Mouse (Mus musculus) CH12.LX (cell line): ENCODE results near the gene Banf2. TPM values are rescaled to one million over a fixed set of nuclear protein-coding genes. Genes with fewer than 3 reads are reported as not detected.

Experiments used
- DNase-seq: peaks from one replicate; pipeline ENCODE4 v3.0.0-alpha.2; 2013; ENCODE audit errors: extremely low read depth
- H3K27ac ChIP-seq: 2 replicates; pipeline ENCODE4 v1.5.1; 2012; ENCODE audit warnings: low read depth, mild to moderate bottlenecking, control low read depth, moderate library complexity; ENCODE audit not compliant: insufficient read depth
- H3K27me3 ChIP-seq: replicated peaks from 2 replicates; pipeline ENCODE3; 2012; ENCODE audit warnings: inconsistent platforms
- H3K36me3 ChIP-seq, 2 experiments: replicated peaks in 1 of 2; 2 replicates each; pipeline versions ENCODE3 to v1.6.1; 2012; ENCODE audit warnings: inconsistent platforms in 1 of 2, low read length in 1 of 2, mild to moderate bottlenecking in 1 of 2, mixed read lengths in 1 of 2, moderate library complexity in 1 of 2; ENCODE audit not compliant: control insufficient read depth in 1 of 2, insufficient read depth in 1 of 2
- H3K4me1 ChIP-seq, 2 experiments: 2 replicates each; pipeline ENCODE4 v1.6.1; 2012; ENCODE audit warnings: inconsistent platforms in 1 of 2, moderate library complexity in 1 of 2; ENCODE audit not compliant: insufficient read depth in 2 of 2, control insufficient read depth in 1 of 2
- H3K4me2 ChIP-seq: 2 replicates; pipeline ENCODE4 v1.6.1; 2012; ENCODE audit warnings: low read depth, mild to moderate bottlenecking, control low read depth; ENCODE audit not compliant: poor library complexity, insufficient read depth, severe bottlenecking
- H3K4me3 ChIP-seq, 3 experiments: fragments of 150-350 bp in 1 of 3; sonication (generic) in 1 of 3; replicated peaks in 1 of 3; 2 replicates each; pipeline versions ENCODE3 to v1.5.1; 2011 to 2012; ENCODE audit warnings: low read depth in 2 of 3, low read length in 2 of 3, mild to moderate bottlenecking in 2 of 3, moderate library complexity in 2 of 3, control low read depth in 1 of 3, improper control_type of control experiment in 1 of 3, inconsistent platforms in 1 of 3, mixed read lengths in 1 of 3; ENCODE audit not compliant: poor library complexity in 1 of 3
- H3K79me2 ChIP-seq: replicated peaks from 2 replicates; pipeline ENCODE4 v1.6.1; 2012; ENCODE audit warnings: mild to moderate bottlenecking, moderate library complexity; ENCODE audit not compliant: control insufficient read depth, poor library complexity, insufficient read depth, severe bottlenecking; ENCODE audit errors: extremely low read depth
- H3K9ac ChIP-seq: 2 replicates; pipeline ENCODE4 v1.6.1; 2012; ENCODE audit warnings: low read depth, mild to moderate bottlenecking, control low read depth, moderate library complexity; ENCODE audit not compliant: insufficient read depth
- H3K9me3 ChIP-seq: replicated peaks from 2 replicates; pipeline ENCODE3; 2012; ENCODE audit warnings: low read length, inconsistent platforms, mixed read lengths
- CHD2 ChIP-seq: IDR thresholded peaks from 2 replicates; pipeline ENCODE4 v1.6.1; 2011; ENCODE audit warnings: low read length, improper control_type of control experiment
- CTCF ChIP-seq, 2 experiments: IDR thresholded peaks in 1 of 2; conservative IDR thresholded peaks in 1 of 2; 2 replicates each; pipeline ENCODE4 v1.5.1; 2011 to 2012; ENCODE audit warnings: low read depth in 2 of 2, low read length in 2 of 2, improper control_type of control experiment in 1 of 2, inconsistent platforms in 1 of 2, mild to moderate bottlenecking in 1 of 2, moderate library complexity in 1 of 2
- E2F4 ChIP-seq: IDR thresholded peaks from 2 replicates; pipeline ENCODE4 v1.6.1; 2011; ENCODE audit warnings: low read depth, low read length, improper control_type of control experiment; ENCODE audit not compliant: insufficient replicate concordance
- ELF1 ChIP-seq: IDR thresholded peaks from 2 replicates; pipeline ENCODE4 v1.6.1; 2014; ENCODE audit warnings: low read depth, mild to moderate bottlenecking, inconsistent platforms, low read length, improper control_type of control experiment
- GABPA ChIP-seq: IDR thresholded peaks from 2 replicates; pipeline ENCODE4 v1.6.1; 2012; ENCODE audit warnings: low read depth, low read length, improper control_type of control experiment, inconsistent platforms; ENCODE audit not compliant: insufficient replicate concordance
- IRF4 ChIP-seq: IDR thresholded peaks from 2 replicates; pipeline ENCODE4 v1.6.1; 2014; ENCODE audit warnings: low read depth, mild to moderate bottlenecking, inconsistent platforms, low read length, improper control_type of control experiment
- JUN ChIP-seq: IDR thresholded peaks from 2 replicates; pipeline ENCODE4 v1.6.1; 2011; ENCODE audit warnings: low read depth, mild to moderate bottlenecking, low read length, improper control_type of control experiment, moderate library complexity; ENCODE audit not compliant: insufficient read depth
- KAT2A ChIP-seq: IDR thresholded peaks from 2 replicates; pipeline ENCODE4 v1.6.1; 2012; ENCODE audit warnings: low read length, improper control_type of control experiment, inconsistent platforms; ENCODE audit not compliant: insufficient replicate concordance
- MAFK ChIP-seq: IDR thresholded peaks from 2 replicates; pipeline ENCODE4 v1.6.1; 2011; ENCODE audit warnings: low read length, improper control_type of control experiment; ENCODE audit not compliant: insufficient replicate concordance
- MAZ ChIP-seq: IDR thresholded peaks from 2 replicates; pipeline ENCODE4 v1.6.1; 2012; ENCODE audit warnings: low read depth, mild to moderate bottlenecking, inconsistent platforms, low read length, improper control_type of control experiment, moderate library complexity
- MEF2A ChIP-seq: IDR thresholded peaks from 2 replicates; pipeline ENCODE4 v1.6.1; 2014; ENCODE audit warnings: low read depth, mild to moderate bottlenecking, inconsistent platforms, low read length, improper control_type of control experiment, borderline replicate concordance
- MXI1 ChIP-seq: IDR thresholded peaks from 2 replicates; pipeline ENCODE4 v1.6.1; 2011; ENCODE audit warnings: mild to moderate bottlenecking, low read depth, low read length, improper control_type of control experiment
- PAX5 ChIP-seq: IDR thresholded peaks from 2 replicates; pipeline ENCODE4 v1.6.1; 2012; ENCODE audit warnings: low read length, inconsistent platforms, mixed read lengths
- POLR2A ChIP-seq: IDR thresholded peaks from 2 replicates; pipeline ENCODE4 v1.6.1; 2011; ENCODE audit warnings: low read depth, mild to moderate bottlenecking, improper control_type of control experiment, low read length
- POLR2AphosphoS2 ChIP-seq: IDR thresholded peaks from 2 replicates; pipeline ENCODE4 v1.6.1; 2011; ENCODE audit warnings: low read depth, low read length, improper control_type of control experiment
- RAD21 ChIP-seq: IDR thresholded peaks from 2 replicates; pipeline ENCODE4 v1.6.1; 2011; ENCODE audit warnings: low read depth, mild to moderate bottlenecking, low read length, improper control_type of control experiment, moderate library complexity
- SIN3A ChIP-seq: IDR thresholded peaks from 2 replicates; pipeline ENCODE4 v1.6.1; 2012; ENCODE audit warnings: low read length, improper control_type of control experiment, inconsistent platforms
- TBP ChIP-seq: conservative IDR thresholded peaks from 2 replicates; pipeline ENCODE4 v1.6.1; 2011; ENCODE audit warnings: low read depth, low read length, improper control_type of control experiment
- USF2 ChIP-seq: conservative IDR thresholded peaks from 2 replicates; pipeline ENCODE4 v1.6.1; 2011; ENCODE audit warnings: low read depth, low read length, improper control_type of control experiment
- ZC3H11A ChIP-seq: IDR thresholded peaks from 2 replicates; pipeline ENCODE4 v1.6.1; 2012; ENCODE audit warnings: low read depth, mild to moderate bottlenecking, inconsistent platforms, low read length, improper control_type of control experiment
- ZMIZ1 ChIP-seq: IDR thresholded peaks from 2 replicates; pipeline ENCODE4 v1.6.1; 2012; ENCODE audit warnings: low read depth, mild to moderate bottlenecking, inconsistent platforms, low read length, improper control_type of control experiment
- ZNF384 ChIP-seq: IDR thresholded peaks from 2 replicates; pipeline ENCODE4 v1.6.1; 2012; ENCODE audit warnings: low read depth, low read length, improper control_type of control experiment, inconsistent platforms
- dilution Hi-C: fragments of 300-500 bp; cut with MboI; formaldehyde crosslinking; loops from 2 replicates; pipeline ENCODE4 v1.14.3; 2020; ENCODE audit warnings: low sequenced_read_pairs; ENCODE audit not compliant: extremely low pct_unique_long_range_greater_than_20kb, extremely low pct_ligation_motif_present
- in situ Hi-C: fragments of 300-500 bp; cut with MboI; formaldehyde crosslinking; loops from 3 replicates; pipeline ENCODE4 v1.14.3; 2019; ENCODE audit warnings: low sequenced_read_pairs, low pct_ligation_motif_present, low pct_unique_long_range_greater_than_20kb, mixed read lengths
- polyA plus RNA-seq: library from polyadenylated mRNA; unstranded; fragments of >175 nt; gene quantifications from 2 replicates; pipeline ENCODE4 v1.2.1, GENCODE M21; 2012; ENCODE audit warnings: low read depth; ENCODE audit not compliant: insufficient read length
- total RNA-seq, 2 experiments: library from RNA; depleted of rRNA; stranded (reverse); fragments of 300-350 nt in 1 of 2; fragments of >200 nt in 1 of 2; gene quantifications; 2 replicates each; pipeline ENCODE4 v1.2.3; 2012 to 2014

Banf2 gene
- total and polyA plus RNA-seq, 3 experiments: not detected

- dilution Hi-C loops: no loop called here
- Histone ChIP-seq H3K36me3 (no peaks in the 10 kb centered on the region), H3K9ac (no peak overlapping the region), H3K79me2 (no peaks in the 10 kb centered on the region), H3K4me1 (peaks cover 0 to 11% of the 10 kb centered on the region in 2 experiments; a peak in 2 of 4 replicates), H3K27me3 (peaks cover 2% of the 10 kb centered on the region), H3K4me3 (no peak overlapping the region), H3K27ac (no peak overlapping the region), H3K4me2 (no peak overlapping the region), H3K9me3 (no peaks in the 10 kb centered on the region)
- no peak for DNase-seq
- in situ Hi-C loops: no loop called here
- no peak for TF ChIP-seq USF2
- TF ChIP-seq KAT2A: no peak
- no peak for TF ChIP-seq MAZ
- TF ChIP-seq ZNF384: no peak
Measured at GRCm38 (mm10) chr2:144078897-144079296, 46.0 kb downstream of the Banf2 start.

- dilution Hi-C loops: no loop called here
Measured at GRCm38 (mm10) chr2:144086183-144086847, 53.5 kb downstream of the Banf2 start.

GRCm38 (mm10) chr2:144087899-144088584 lies 55.2 kb downstream of the Banf2 start:
- Histone ChIP-seq H3K4me1 (peaks cover 2 to 14% of the 10 kb centered on the region in 2 experiments; a peak in 3 of 4 replicates), H3K9ac (no peak overlapping the region), H3K4me2 (no peak overlapping the region), H3K27ac (no peak overlapping the region), H3K9me3 (no peaks in the 10 kb centered on the region), H3K27me3 (peaks cover 9% of the 10 kb centered on the region), H3K4me3 (no peak overlapping the region), H3K36me3 (no peaks in the 10 kb centered on the region), H3K79me2 (no peaks in the 10 kb centered on the region)
- no peak for DNase-seq
- in situ Hi-C loops: no loop called here
- dilution Hi-C loops: no loop called here
- TF ChIP-seq CHD2: no peak
- TF ChIP-seq ZNF384: no peak
- no peak for TF ChIP-seq POLR2AphosphoS2
- TF ChIP-seq SIN3A: no peak
- TF ChIP-seq MAZ: no peak
- no peak for TF ChIP-seq JUN
- no peak for TF ChIP-seq CTCF (conservative IDR thresholded peaks at IDR 0.05 in 1 of 2, IDR thresholded peaks at IDR 0.05 in 1 of 2; ENCODE audit: low read depth in 2 of 2, low read length in 2 of 2)
- TF ChIP-seq IRF4: no peak
- TF ChIP-seq PAX5: no peak
- no peak for TF ChIP-seq TBP
- no peak for TF ChIP-seq POLR2A
- no peak for TF ChIP-seq MXI1
- no peak for TF ChIP-seq ZC3H11A
- no peak for TF ChIP-seq E2F4
- no peak for TF ChIP-seq RAD21
- TF ChIP-seq GABPA: no peak
- TF ChIP-seq MEF2A: no peak
- TF ChIP-seq ZMIZ1: no peak
- no peak for TF ChIP-seq MAFK
- no peak for TF ChIP-seq ELF1

More at GRCm38 (mm10) chr2:144086183-144086847, 53.5 kb downstream of the Banf2 start:
- DNase-seq: no peak
- in situ Hi-C loops: no loop called here
- H3K9me3 ChIP-seq: no peaks in the 10 kb centered on the region
- no peak overlapping the region for H3K9ac ChIP-seq
- H3K4me2 ChIP-seq: no peak overlapping the region
- no peaks in the 10 kb centered on the region for H3K79me2 ChIP-seq
- H3K36me3 ChIP-seq: no peaks in the 10 kb centered on the region
- H3K4me1 ChIP-seq: no peaks in the 10 kb centered on the region
- no peak overlapping the region for H3K27ac ChIP-seq
- H3K4me3 ChIP-seq: no peak overlapping the region
- peaks cover 9% of the 10 kb centered on the region for H3K27me3 ChIP-seq
- no peak for TF ChIP-seq RAD21
- TF ChIP-seq POLR2A: no peak
- TF ChIP-seq ELF1: no peak
- TF ChIP-seq ZC3H11A: no peak
- TF ChIP-seq MAZ: no peak
